Mouse (Mus musculus): ENCODE data around the gene Zbtb22.

DNA sequence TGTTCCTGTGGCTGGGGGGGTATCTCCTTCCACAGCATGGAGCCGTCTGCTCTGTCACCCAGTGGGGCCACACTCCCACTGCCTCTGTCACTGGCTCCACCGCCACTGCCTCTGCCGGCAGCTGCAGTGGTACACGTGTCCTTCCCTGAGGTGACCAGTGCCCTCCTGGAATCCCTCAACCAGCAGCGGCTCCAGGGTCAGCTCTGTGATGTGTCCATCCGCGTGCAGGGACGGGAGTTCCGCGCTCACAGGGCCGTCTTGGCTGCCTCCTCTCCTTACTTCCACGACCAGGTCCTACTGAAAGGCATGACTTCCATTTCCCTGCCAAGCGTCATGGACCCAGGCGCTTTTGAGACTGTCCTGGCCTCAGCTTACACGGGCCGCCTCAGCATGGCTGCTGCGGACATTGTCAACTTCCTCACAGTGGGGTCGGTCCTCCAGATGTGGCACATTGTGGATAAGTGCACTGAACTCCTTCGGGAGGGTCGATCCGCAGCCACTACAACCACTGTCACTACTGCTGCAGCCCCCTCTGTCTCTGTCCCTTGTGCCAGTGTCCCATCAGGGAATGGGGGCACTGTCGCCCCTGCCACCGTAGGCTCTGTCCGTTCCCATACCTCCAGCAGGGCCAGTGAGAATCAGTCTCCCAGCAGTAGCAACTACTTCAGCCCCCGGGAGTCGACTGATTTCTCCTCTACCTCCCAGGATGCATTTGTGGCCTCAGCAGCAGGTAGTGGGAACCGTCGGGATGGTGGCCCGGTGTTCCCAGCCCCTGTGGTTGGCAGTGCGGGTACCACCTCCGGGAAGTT is 1.3 kb downstream of the Zbtb22 start:
- TF ChIP-seq POLR2A (IDR thresholded peaks at IDR 0.05; ENCODE audit: insufficient read depth, low read length) (no peak), CTCF (IDR thresholded peaks at IDR 0.05; ENCODE audit: low read depth, low read length) (no peak)
